Mouse (Mus musculus): ENCODE measurements around the gene Uba2. TPM values are rescaled to one million over a fixed set of nuclear protein-coding genes. Genes with fewer than 3 reads are reported as not detected.
A peak's percentile ranks its signal among the peaks of the same experiment; 100 is the strongest.
"Not testable (repeated sequence)": the region's sequence is repeated elsewhere in the genome, so short reads cannot be mapped to it uniquely, and the experiment has no call there.

The Uba2 gene
- polyA plus RNA-seq, 1 experiment from 2014 or later, result 255 TPM

- Histone ChIP-seq H3K4me2 (replicated peaks) (peak overlapping the region; percentile 59), H3K4me1 (peaks cover 26% of the 10 kb centered on the region), H3K9me3 (peaks cover 6% of the 10 kb centered on the region; the same call in 1 of the 2 replicates), H3K27me3 (no peaks in the 10 kb centered on the region), H3K4me3 (no peak overlapping the region), H3K36me3 (peaks cover 9% of the 10 kb centered on the region), H3K9ac (no peak overlapping the region), H3K27ac (no peak overlapping the region)
- WGBS, result 76% methylated on average over 3 of the region's 3 CpGs
- ATAC-seq (ENCODE audit: insufficient number of reproducible peaks, insufficient read depth, low FRiP score, low TSS enrichment), result no peak
Measured at GRCm38 (mm10) chr7:34131118-34131517, 38.3 kb downstream of the Uba2 start.

- Histone ChIP-seq H3K9me3 (peaks cover 6% of the 10 kb centered on the region; the same call in 1 of the 2 replicates), H3K27me3 (no peaks in the 10 kb centered on the region), H3K4me2 (replicated peaks) (no peak overlapping the region), H3K4me1 (peaks cover 10% of the 10 kb centered on the region), H3K9ac (no peak overlapping the region), H3K4me3 (no peak overlapping the region), H3K27ac (no peak overlapping the region), H3K36me3 (peaks cover 12% of the 10 kb centered on the region)
- 82% methylated on average over 3 of the region's 3 CpGs for WGBS
- no peak for ATAC-seq (ENCODE audit: insufficient number of reproducible peaks, insufficient read depth, low FRiP score, low TSS enrichment)
Measured at GRCm38 (mm10) chr7:34126291-34126690, 43.1 kb downstream of the Uba2 start.

- Histone ChIP-seq H3K9me3 (peaks cover 6% of the 10 kb centered on the region; the same call in 1 of the 2 replicates), H3K4me3 (no peak overlapping the region), H3K4me2 (replicated peaks) (no peak overlapping the region), H3K4me1 (0 out of 2 replicates have a peak, but pooled peaks cover 4% of the 10 kb centered on the region), H3K27ac (no peak overlapping the region), H3K27me3 (no peaks in the 10 kb centered on the region), H3K9ac (no peak overlapping the region), H3K36me3 (peaks cover 12% of the 10 kb centered on the region)
- WGBS, result 88% methylated on average over 9 of the region's 9 CpGs
- no peak for ATAC-seq (ENCODE audit: insufficient number of reproducible peaks, insufficient read depth, low FRiP score, low TSS enrichment)
Measured at GRCm38 (mm10) chr7:34125346-34125745, 44.1 kb downstream of the Uba2 start.

GRCm38 (mm10) chr7:34122987-34123720 lies 46.2 kb downstream of the Uba2 start:
- WGBS, result 70% methylated on average over 6 of the region's 6 CpGs
- no peak for ATAC-seq (ENCODE audit: insufficient number of reproducible peaks, insufficient read depth, low FRiP score, low TSS enrichment)
- Histone ChIP-seq H3K4me3 (no peak overlapping the region), H3K27me3 (no peaks in the 10 kb centered on the region), H3K27ac (no peak overlapping the region), H3K4me2 (replicated peaks) (no peak overlapping the region), H3K9ac (no peak overlapping the region), H3K4me1 (0 out of 2 replicates have a peak, but pooled peaks cover 5% of the 10 kb centered on the region), H3K9me3 (peaks cover 6% of the 10 kb centered on the region; the same call in 1 of the 2 replicates), H3K36me3 (peaks cover 19% of the 10 kb centered on the region)

GRCm38 (mm10) chr7:34120636-34121035 lies 48.8 kb downstream of the Uba2 start:
- ATAC-seq (ENCODE audit: insufficient number of reproducible peaks, insufficient read depth, low FRiP score, low TSS enrichment); H3K9ac ChIP-seq; H3K4me2 ChIP-seq (replicated peaks); H3K4me3 ChIP-seq; H3K9me3 ChIP-seq; H3K27me3 ChIP-seq; H3K4me1 ChIP-seq: not testable (repeated sequence)
- Histone ChIP-seq H3K27ac (peak overlapping the region; percentile 60; the same call in 1 of the 2 replicates), H3K36me3 (peaks cover 35% of the 10 kb centered on the region)
- WGBS, result 10% methylated on average over 1 of the region's 1 CpGs

GRCm38 (mm10) chr7:34116601-34117000 lies 52.8 kb downstream of the Uba2 start:
- H3K4me1 ChIP-seq, result 0 out of 2 replicates have a peak, but pooled peaks cover 5% of the 10 kb centered on the region
- H3K4me2 ChIP-seq (replicated peaks), result no peak overlapping the region
- WGBS, result 96% methylated on average over 3 of the region's 3 CpGs
- H3K9ac ChIP-seq, result no peak overlapping the region
- no peak overlapping the region for H3K27ac ChIP-seq
- no peak overlapping the region for H3K4me3 ChIP-seq
- no peaks in the 10 kb centered on the region for H3K27me3 ChIP-seq
- H3K36me3 ChIP-seq, result peaks cover 66% of the 10 kb centered on the region
- ATAC-seq (ENCODE audit: insufficient number of reproducible peaks, insufficient read depth, low FRiP score, low TSS enrichment), result no peak
- H3K9me3 ChIP-seq, result no peaks in the 10 kb centered on the region

GRCm38 (mm10) chr7:34109190-34109589 lies 60.2 kb downstream of the Uba2 start:
- no peaks in the 10 kb centered on the region for H3K9me3 ChIP-seq
- H3K4me3 ChIP-seq, result no peak overlapping the region
- no peak overlapping the region for H3K4me2 ChIP-seq (replicated peaks)
- WGBS, result 81% methylated on average over 5 of the region's 5 CpGs
- 0 out of 2 replicates have a peak, but pooled peaks have one; percentile 42 for ATAC-seq (ENCODE audit: insufficient number of reproducible peaks, insufficient read depth, low FRiP score, low TSS enrichment)
- H3K4me1 ChIP-seq, result no peaks in the 10 kb centered on the region
- no peak overlapping the region for H3K9ac ChIP-seq
- peaks cover 33% of the 10 kb centered on the region for H3K36me3 ChIP-seq
- H3K27me3 ChIP-seq, result no peaks in the 10 kb centered on the region
- H3K27ac ChIP-seq, result no peak overlapping the region

- Histone ChIP-seq H3K4me3 (no peak overlapping the region), H3K36me3 (no peaks in the 10 kb centered on the region), H3K4me2 (replicated peaks) (no peak overlapping the region), H3K4me1 (no peaks in the 10 kb centered on the region), H3K9ac (no peak overlapping the region), H3K27me3 (no peaks in the 10 kb centered on the region), H3K9me3 (peaks cover 9% of the 10 kb centered on the region; the same call in 1 of the 2 replicates), H3K27ac (no peak overlapping the region)
- no peak for ATAC-seq (ENCODE audit: insufficient number of reproducible peaks, insufficient read depth, low FRiP score, low TSS enrichment)
Measured at GRCm38 (mm10) chr7:34101276-34101675, 68.1 kb downstream of the Uba2 start.

GRCm38 (mm10) chr7:34100002-34100401 lies 69.4 kb downstream of the Uba2 start:
- no peak for ATAC-seq (ENCODE audit: insufficient number of reproducible peaks, insufficient read depth, low FRiP score, low TSS enrichment)
- Histone ChIP-seq H3K4me3 (no peak overlapping the region), H3K4me1 (no peaks in the 10 kb centered on the region), H3K9ac (no peak overlapping the region), H3K27me3 (no peaks in the 10 kb centered on the region), H3K27ac (no peak overlapping the region), H3K9me3 (peaks cover 16% of the 10 kb centered on the region; the same call in 1 of the 2 replicates), H3K36me3 (no peaks in the 10 kb centered on the region), H3K4me2 (replicated peaks) (no peak overlapping the region)
- 70% methylated on average over 2 of the region's 2 CpGs for WGBS

- WGBS, result 83% methylated on average over 3 of the region's 3 CpGs
- ATAC-seq (ENCODE audit: insufficient number of reproducible peaks, insufficient read depth, low FRiP score, low TSS enrichment), result no peak
- H3K9ac ChIP-seq, result no peak within 1 kb of the TSS
Measured at GRCm38 (mm10) chr7:34094911-34095481, 74.4 kb downstream of the Uba2 start, which contains the start of gene Scgb1b30. Gene Scgb1b30, plus strand, starts transcription at chr7:34095431.

More at GRCm38 (mm10) chr7:34094911-34095481, 74.4 kb downstream of the Uba2 start, which contains the start of gene Scgb1b30:
- no peak within 1 kb of the TSS for H3K4me2 ChIP-seq (replicated peaks)
- no peaks in the 10 kb centered on the region for H3K4me1 ChIP-seq
- H3K4me3 ChIP-seq, result no peak within 1 kb of the TSS
- no peak within 1 kb of the TSS for H3K27ac ChIP-seq
- no peaks in the 10 kb centered on the region for H3K36me3 ChIP-seq
- no peaks in the 10 kb centered on the region for H3K27me3 ChIP-seq
- H3K9me3 ChIP-seq, result peaks cover 21% of the 10 kb centered on the region; the same call in 1 of the 2 replicates

All from embryonic facial prominence, embryonic 12.5 days (tissue).